Mouse (Mus musculus): ENCODE results near the gene Slc39a11. TPM values are rescaled to one million over a fixed set of nuclear protein-coding genes. Genes with fewer than 3 reads are reported as not detected.

Gene Slc39a11
- polyA plus RNA-seq, 1 experiment from 2014 or later: 20.1 TPM

- DNase-seq (ENCODE audit: low spot score) (no peak), ATAC-seq (ENCODE audit: low FRiP score) (no peak)
- Histone ChIP-seq H3K9me3 (ENCODE audit: control insufficient read depth, low read length) (no peaks in the 10 kb centered on the region), H3K36me3 (ENCODE audit: control insufficient read depth, insufficient read depth, low read length) (no peaks in the 10 kb centered on the region), H3K27ac (ENCODE audit: low read depth, low read length) (no peak overlapping the region), H3K4me3 (ENCODE audit: low read depth, low read length) (no peak overlapping the region), H3K9ac (ENCODE audit: low read depth, low read length) (no peak overlapping the region), H3K27me3 (ENCODE audit: control insufficient read depth, insufficient read depth, low read length) (no peaks in the 10 kb centered on the region), H3K4me1 (replicated peaks; ENCODE audit: control insufficient read depth, insufficient read depth, low read length) (peaks cover 3% of the 10 kb centered on the region; the same call in 1 of the 2 replicates), H3K4me2 (replicated peaks; ENCODE audit: low read depth, low read length) (no peak overlapping the region)
- WGBS: 93% methylated on average over 3 of the region's 4 CpGs
Measured at GRCm38 (mm10) chr11:113424765-113425164, 225.1 kb downstream of the Slc39a11 start.

- H3K9ac ChIP-seq (ENCODE audit: low read depth, low read length): no peak overlapping the region
- DNase-seq (ENCODE audit: low spot score) (no peak), ATAC-seq (ENCODE audit: low FRiP score) (no peak)
- no peak overlapping the region for H3K27ac ChIP-seq (ENCODE audit: low read depth, low read length)
- H3K4me3 ChIP-seq (ENCODE audit: low read depth, low read length): no peak overlapping the region
- peaks cover 3% of the 10 kb centered on the region; the same call in 1 of the 2 replicates for H3K4me1 ChIP-seq (replicated peaks; ENCODE audit: control insufficient read depth, insufficient read depth, low read length)
- H3K27me3 ChIP-seq (ENCODE audit: control insufficient read depth, insufficient read depth, low read length): no peaks in the 10 kb centered on the region
- WGBS: 97% methylated on average over 7 of the region's 7 CpGs
- no peak overlapping the region for H3K4me2 ChIP-seq (replicated peaks; ENCODE audit: low read depth, low read length)
- no peaks in the 10 kb centered on the region for H3K9me3 ChIP-seq (ENCODE audit: control insufficient read depth, low read length)
- no peaks in the 10 kb centered on the region for H3K36me3 ChIP-seq (ENCODE audit: control insufficient read depth, insufficient read depth, low read length)
Measured at GRCm38 (mm10) chr11:113422598-113422997, 227.3 kb downstream of the Slc39a11 start.

- ATAC-seq (ENCODE audit: low FRiP score) (no peak), DNase-seq (ENCODE audit: low spot score) (no peak)
- no peak overlapping the region for H3K4me2 ChIP-seq (replicated peaks; ENCODE audit: low read depth, low read length)
- H3K36me3 ChIP-seq (ENCODE audit: control insufficient read depth, insufficient read depth, low read length): no peaks in the 10 kb centered on the region
- H3K27me3 ChIP-seq (ENCODE audit: control insufficient read depth, insufficient read depth, low read length): no peaks in the 10 kb centered on the region
- WGBS: 89% methylated on average over 15 of the region's 15 CpGs
- no peaks in the 10 kb centered on the region for H3K4me1 ChIP-seq (replicated peaks; ENCODE audit: control insufficient read depth, insufficient read depth, low read length)
- H3K9ac ChIP-seq (ENCODE audit: low read depth, low read length): no peak overlapping the region
- no peak overlapping the region for H3K4me3 ChIP-seq (ENCODE audit: low read depth, low read length)
- H3K27ac ChIP-seq (ENCODE audit: low read depth, low read length): no peak overlapping the region
- no peaks in the 10 kb centered on the region for H3K9me3 ChIP-seq (ENCODE audit: control insufficient read depth, low read length)
Measured at GRCm38 (mm10) chr11:113418921-113419655, 230.8 kb downstream of the Slc39a11 start.

- DNase-seq (ENCODE audit: low spot score): no peak
- Histone ChIP-seq H3K9ac (ENCODE audit: low read depth, low read length) (no peak overlapping the region), H3K4me2 (replicated peaks; ENCODE audit: low read depth, low read length) (no peak overlapping the region), H3K4me3 (ENCODE audit: low read depth, low read length) (no peak overlapping the region), H3K9me3 (ENCODE audit: control insufficient read depth, low read length) (no peaks in the 10 kb centered on the region), H3K4me1 (replicated peaks; ENCODE audit: control insufficient read depth, insufficient read depth, low read length) (no peaks in the 10 kb centered on the region), H3K27me3 (ENCODE audit: control insufficient read depth, insufficient read depth, low read length) (no peaks in the 10 kb centered on the region), H3K36me3 (ENCODE audit: control insufficient read depth, insufficient read depth, low read length) (no peaks in the 10 kb centered on the region), H3K27ac (ENCODE audit: low read depth, low read length) (no peak overlapping the region)
- WGBS: 88% methylated on average over 4 of the region's 4 CpGs
- ATAC-seq (ENCODE audit: low FRiP score): no peak
Measured at GRCm38 (mm10) chr11:113417948-113418347, 231.9 kb downstream of the Slc39a11 start.

- ATAC-seq (ENCODE audit: low FRiP score) (no peak), DNase-seq (ENCODE audit: low spot score) (no peak)
- WGBS: 91% methylated on average over 4 of the region's 4 CpGs
- Histone ChIP-seq H3K27me3 (ENCODE audit: control insufficient read depth, insufficient read depth, low read length) (no peaks in the 10 kb centered on the region), H3K36me3 (ENCODE audit: control insufficient read depth, insufficient read depth, low read length) (no peaks in the 10 kb centered on the region), H3K27ac (ENCODE audit: low read depth, low read length) (no peak overlapping the region), H3K9ac (ENCODE audit: low read depth, low read length) (no peak overlapping the region), H3K4me2 (replicated peaks; ENCODE audit: low read depth, low read length) (no peak overlapping the region), H3K4me1 (replicated peaks; ENCODE audit: control insufficient read depth, insufficient read depth, low read length) (no peaks in the 10 kb centered on the region), H3K4me3 (ENCODE audit: low read depth, low read length) (no peak overlapping the region), H3K9me3 (ENCODE audit: control insufficient read depth, low read length) (no peaks in the 10 kb centered on the region)
Measured at GRCm38 (mm10) chr11:113412545-113412944, 237.3 kb downstream of the Slc39a11 start.

- Histone ChIP-seq H3K4me2 (replicated peaks; ENCODE audit: low read depth, low read length) (no peak overlapping the region), H3K36me3 (ENCODE audit: control insufficient read depth, insufficient read depth, low read length) (no peaks in the 10 kb centered on the region), H3K9me3 (ENCODE audit: control insufficient read depth, low read length) (no peaks in the 10 kb centered on the region), H3K9ac (ENCODE audit: low read depth, low read length) (no peak overlapping the region), H3K4me3 (ENCODE audit: low read depth, low read length) (no peak overlapping the region), H3K4me1 (replicated peaks; ENCODE audit: control insufficient read depth, insufficient read depth, low read length) (no peaks in the 10 kb centered on the region), H3K27ac (ENCODE audit: low read depth, low read length) (no peak overlapping the region), H3K27me3 (ENCODE audit: control insufficient read depth, insufficient read depth, low read length) (no peaks in the 10 kb centered on the region)
- 82% methylated on average over 10 of the region's 10 CpGs for WGBS
- DNase-seq (ENCODE audit: low spot score) (no peak), ATAC-seq (ENCODE audit: low FRiP score) (no peak)
Measured at GRCm38 (mm10) chr11:113411798-113412197, 238.1 kb downstream of the Slc39a11 start.

- Histone ChIP-seq H3K9ac (ENCODE audit: low read depth, low read length) (no peak overlapping the region), H3K9me3 (ENCODE audit: control insufficient read depth, low read length) (no peaks in the 10 kb centered on the region), H3K4me2 (replicated peaks; ENCODE audit: low read depth, low read length) (no peak overlapping the region), H3K27ac (ENCODE audit: low read depth, low read length) (no peak overlapping the region), H3K27me3 (ENCODE audit: control insufficient read depth, insufficient read depth, low read length) (no peaks in the 10 kb centered on the region), H3K4me1 (replicated peaks; ENCODE audit: control insufficient read depth, insufficient read depth, low read length) (no peaks in the 10 kb centered on the region), H3K4me3 (ENCODE audit: low read depth, low read length) (no peak overlapping the region), H3K36me3 (ENCODE audit: control insufficient read depth, insufficient read depth, low read length) (no peaks in the 10 kb centered on the region)
- no peak for DNase-seq (ENCODE audit: low spot score)
- 92% methylated on average over 9 of the region's 9 CpGs for WGBS
- ATAC-seq (ENCODE audit: low FRiP score): no peak
Measured at GRCm38 (mm10) chr11:113409121-113409520, 240.8 kb downstream of the Slc39a11 start.

GRCm38 (mm10) chr11:113407474-113407873 is 242.4 kb downstream of the Slc39a11 start:
- no peak for ATAC-seq (ENCODE audit: low FRiP score)

GRCm38 (mm10) chr11:113400868-113401267 is 249.0 kb downstream of the Slc39a11 start:
- no peaks in the 10 kb centered on the region for H3K36me3 ChIP-seq (ENCODE audit: control insufficient read depth, insufficient read depth, low read length)
- H3K4me2 ChIP-seq (replicated peaks; ENCODE audit: low read depth, low read length): no peak overlapping the region
- no peak for ATAC-seq (ENCODE audit: low FRiP score)
- WGBS: 95% methylated on average over 4 of the region's 4 CpGs
- H3K4me3 ChIP-seq (ENCODE audit: low read depth, low read length): no peak overlapping the region
- H3K9ac ChIP-seq (ENCODE audit: low read depth, low read length): no peak overlapping the region
- no peak overlapping the region for H3K27ac ChIP-seq (ENCODE audit: low read depth, low read length)
- H3K4me1 ChIP-seq (replicated peaks; ENCODE audit: control insufficient read depth, insufficient read depth, low read length): no peaks in the 10 kb centered on the region
- no peaks in the 10 kb centered on the region for H3K27me3 ChIP-seq (ENCODE audit: control insufficient read depth, insufficient read depth, low read length)
- no peak for DNase-seq (ENCODE audit: low spot score)
- peaks cover 3% of the 10 kb centered on the region; the same call in 1 of the 2 replicates for H3K9me3 ChIP-seq (ENCODE audit: control insufficient read depth, low read length)

More at GRCm38 (mm10) chr11:113407474-113407873, 242.4 kb downstream of the Slc39a11 start:
- Histone ChIP-seq H3K4me3 (ENCODE audit: low read depth, low read length) (no peak overlapping the region), H3K27ac (ENCODE audit: low read depth, low read length) (no peak overlapping the region), H3K27me3 (ENCODE audit: control insufficient read depth, insufficient read depth, low read length) (no peaks in the 10 kb centered on the region), H3K4me1 (replicated peaks; ENCODE audit: control insufficient read depth, insufficient read depth, low read length) (no peaks in the 10 kb centered on the region), H3K9ac (ENCODE audit: low read depth, low read length) (no peak overlapping the region), H3K4me2 (replicated peaks; ENCODE audit: low read depth, low read length) (no peak overlapping the region), H3K9me3 (ENCODE audit: control insufficient read depth, low read length) (no peaks in the 10 kb centered on the region), H3K36me3 (ENCODE audit: control insufficient read depth, insufficient read depth, low read length) (no peaks in the 10 kb centered on the region)
- 95% methylated on average over 4 of the region's 4 CpGs for WGBS
- no peak for DNase-seq (ENCODE audit: low spot score)

All from hindbrain, embryonic 11.5 days (tissue).